Mouse (Mus musculus) adrenal gland, postnatal 14 days (tissue): ENCODE measurements at regions not wholly inside any gene's neighbourhood (a gene's known extent, or its start where the extent isn't known, plus 50 kb on each side); places are given as distances from the start of the nearest gene placed in this dataset.

Experiments
- DNase-seq: peaks from one replicate; pipeline ENCODE4 v3.0.0; 2021; ENCODE audit warnings: mixed read lengths

DNA sequence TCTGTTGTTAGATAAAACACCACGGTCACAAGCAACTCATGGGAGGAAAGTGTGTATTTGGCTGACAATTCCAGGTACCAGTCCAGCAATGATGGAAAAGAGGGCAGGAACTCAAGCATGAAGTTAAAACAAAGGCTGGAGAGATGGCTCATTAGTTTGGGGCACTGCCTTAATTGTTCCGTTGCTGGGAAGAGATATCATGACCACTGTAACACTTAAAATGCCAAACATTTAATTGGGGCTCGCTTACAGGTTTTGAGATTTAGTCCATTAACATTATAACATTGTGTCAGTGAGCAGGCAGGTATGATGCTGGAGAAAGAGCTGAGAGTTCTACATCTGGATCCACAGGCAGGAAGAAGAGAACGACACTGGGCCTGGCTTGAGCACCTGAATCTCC, 782.0 kb upstream of the Celf2 start:
- no peak for DNase-seq

- DNase-seq: no peak
Observed at GRCm38 (mm10) chr2:8287403-8287802, 778.0 kb upstream of the Celf2 start.

DNA sequence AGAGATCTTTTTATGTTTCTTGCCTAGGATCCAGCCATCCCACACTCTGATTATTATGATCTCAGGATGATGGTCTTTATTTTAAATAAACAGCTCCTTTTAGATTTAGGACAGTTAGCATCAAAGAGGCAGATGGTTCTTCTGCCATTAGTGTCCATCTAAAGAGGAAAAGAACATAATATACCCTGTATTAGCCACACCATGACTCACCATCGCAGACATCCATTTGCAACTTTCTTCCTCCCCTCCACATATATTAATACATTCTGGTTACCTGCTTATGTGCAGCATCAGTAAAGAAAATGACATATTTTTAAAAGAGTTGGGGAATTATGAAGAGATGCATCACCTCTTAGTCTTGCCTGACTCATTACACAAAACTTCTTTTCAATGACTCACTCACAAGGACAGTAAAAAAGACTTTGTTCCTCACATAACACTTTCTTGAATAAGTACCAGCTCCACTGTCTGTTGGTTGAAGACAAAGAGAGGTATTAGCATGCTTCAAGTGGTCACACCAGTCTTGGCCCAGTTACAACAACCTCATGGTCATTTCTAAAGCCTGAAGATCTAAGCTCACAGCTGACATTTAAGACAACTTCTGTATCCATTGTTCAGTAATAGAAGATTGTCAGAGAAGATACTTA, 766.9 kb upstream of the Celf2 start:
- DNase-seq: no peak
